Comparison of ENCODE assay signal across 7 mouse cellular contexts in genomic region chr6:122522595-122522994, GRCm38 (mm10). TPM values are rescaled to one million over a fixed set of nuclear protein-coding genes. Genes with fewer than 3 reads are reported as not detected.
DNase-seq lines count a peak whose midpoint lies in the region; ATAC-seq lines count a peak whose summit lies in the region.

No protein-coding gene starts in this region.

- no peak overlapping the region for H3K4me2 ChIP-seq in lung, embryonic 16.5 days (ENCODE audit: low read depth, low read length)
- H3K4me2 ChIP-seq in hindbrain, embryonic 14.5 days (replicated peaks), result no peak overlapping the region
- H3K4me2 ChIP-seq in midbrain, embryonic 16.5 days (ENCODE audit: low read length), result peak overlapping the region; percentile 24; the same call in 1 of the 2 replicates

- no peak overlapping the region for H3K9ac ChIP-seq in lung, embryonic 16.5 days (ENCODE audit: low read length)
- no peak overlapping the region for H3K9ac ChIP-seq in hindbrain, embryonic 14.5 days
- H3K9ac ChIP-seq in midbrain, embryonic 16.5 days (ENCODE audit: low read depth, low read length), result 0 out of 2 replicates have a peak overlapping the region, but pooled peaks have one; percentile 23

- DNase-seq in lung, adult 18-20 months, result no peak
- peak; percentile 54 for DNase-seq in embryo, embryonic 10 days (ENCODE audit: low spot score)
- peak; percentile 60 for DNase-seq in hindbrain, embryonic 14.5 days (ENCODE audit: low spot score)
- no peak for DNase-seq in cerebellum, postnatal 25 days
- no peak for DNase-seq in urinary bladder, adult 18-20 months (ENCODE audit: low spot score in 2 of 2)

- no peaks in the 10 kb centered on the region for H3K9me3 ChIP-seq in lung, embryonic 16.5 days (ENCODE audit: control insufficient read depth, low read length)
- no peaks in the 10 kb centered on the region for H3K9me3 ChIP-seq in hindbrain, embryonic 14.5 days (ENCODE audit: control insufficient read depth, low read length)
- H3K9me3 ChIP-seq in midbrain, embryonic 16.5 days (replicated peaks; ENCODE audit: control insufficient read depth, low read length, poor library complexity, severe bottlenecking), result no peaks in the 10 kb centered on the region

- WGBS in lung, embryonic 16.5 days, result 60% methylated on average over 9 of the region's 9 CpGs
- WGBS in hindbrain, embryonic 14.5 days, result 76% methylated on average over 9 of the region's 9 CpGs
- WGBS in midbrain, embryonic 16.5 days, result 68% methylated on average over 9 of the region's 9 CpGs

- no peaks in the 10 kb centered on the region for H3K4me1 ChIP-seq in lung, embryonic 16.5 days (replicated peaks; ENCODE audit: control insufficient read depth, insufficient read depth, low read length)
- H3K4me1 ChIP-seq in hindbrain, embryonic 14.5 days (replicated peaks; ENCODE audit: control insufficient read depth, insufficient read depth, low read length), result no peaks in the 10 kb centered on the region
- H3K4me1 ChIP-seq in midbrain, embryonic 16.5 days (ENCODE audit: control insufficient read depth, insufficient read depth, low read length), result no peaks in the 10 kb centered on the region

- no peak overlapping the region for H3K27ac ChIP-seq in lung, embryonic 16.5 days (ENCODE audit: low read length)
- no peak overlapping the region for H3K27ac ChIP-seq in hindbrain, embryonic 14.5 days
- no peak overlapping the region for H3K27ac ChIP-seq in midbrain, embryonic 16.5 days (ENCODE audit: low read length)

- no peaks in the 10 kb centered on the region for H3K36me3 ChIP-seq in lung, embryonic 16.5 days (ENCODE audit: control insufficient read depth, insufficient read depth, low read length)
- no peaks in the 10 kb centered on the region for H3K36me3 ChIP-seq in hindbrain, embryonic 14.5 days (replicated peaks; ENCODE audit: control insufficient read depth, insufficient read depth)
- no peaks in the 10 kb centered on the region for H3K36me3 ChIP-seq in midbrain, embryonic 16.5 days (ENCODE audit: control insufficient read depth, insufficient read depth, low read length)

- H3K4me3 ChIP-seq in lung, embryonic 16.5 days (ENCODE audit: low read length), result no peak overlapping the region
- no peak overlapping the region for H3K4me3 ChIP-seq in hindbrain, embryonic 14.5 days (replicated peaks; ENCODE audit: low read length)
- H3K4me3 ChIP-seq in midbrain, embryonic 16.5 days (ENCODE audit: low read depth, low read length), result peak overlapping the region; percentile 7; the same call in 1 of the 2 replicates

- peak; percentile 71 for ATAC-seq in lung, embryonic 16.5 days (ENCODE audit: low read depth)
- peak; percentile 80; the same call in 1 of the 2 replicates for ATAC-seq in hindbrain, embryonic 14.5 days (ENCODE audit: low FRiP score)
- peak; percentile 89 for ATAC-seq in midbrain, embryonic 16.5 days

- no peaks in the 10 kb centered on the region for H3K27me3 ChIP-seq in lung, embryonic 16.5 days (ENCODE audit: control insufficient read depth, insufficient read depth, low read depth, low read length)
- no peaks in the 10 kb centered on the region for H3K27me3 ChIP-seq in hindbrain, embryonic 14.5 days (ENCODE audit: control insufficient read depth, insufficient read depth, low read length)
- no peaks in the 10 kb centered on the region for H3K27me3 ChIP-seq in midbrain, embryonic 16.5 days (ENCODE audit: control insufficient read depth, insufficient read depth, low read depth, low read length)

RNA-seq across cellular contexts. Expression of gene Mfap5, which starts 16.9 kb away (rescaled TPM):
- 26.4 and 31.6 TPM in 2 replicates for polyA plus RNA-seq in lung, embryonic 16.5 days (2015; fragmentation: Nextera tagmentation; extraction: Ambion mirVana)
- polyA plus RNA-seq in hindbrain, embryonic 14.5 days (2014; fragmentation: Nextera tagmentation; extraction: Ambion mirVana), result 2.0 and 2.3 TPM in 2 replicates
- polyA plus RNA-seq in midbrain, embryonic 16.5 days (2015; fragmentation: Nextera tagmentation; extraction: Ambion mirVana), result 3.6 and 4.1 TPM in 2 replicates

RNA-seq across cellular contexts. Expression of gene Rimklb, which starts 24.0 kb away (rescaled TPM):
- polyA plus RNA-seq in lung, embryonic 16.5 days (2015; fragmentation: Nextera tagmentation; extraction: Ambion mirVana), result 7.5 and 8.3 TPM in 2 replicates
- polyA plus RNA-seq in hindbrain, embryonic 14.5 days (2014; fragmentation: Nextera tagmentation; extraction: Ambion mirVana), result 127 and 145 TPM in 2 replicates
- 112 and 128 TPM in 2 replicates for polyA plus RNA-seq in midbrain, embryonic 16.5 days (2015; fragmentation: Nextera tagmentation; extraction: Ambion mirVana)

RNA-seq across cellular contexts. Expression of gene Aicda, which starts 31.0 kb away (rescaled TPM):
- polyA plus RNA-seq in lung, embryonic 16.5 days (2015; fragmentation: Nextera tagmentation; extraction: Ambion mirVana), result not detected in 2 replicates
- polyA plus RNA-seq in hindbrain, embryonic 14.5 days (2014; fragmentation: Nextera tagmentation; extraction: Ambion mirVana), result 0.52 and 1.0 TPM in 2 replicates
- 0.24 and 0.31 TPM in 2 replicates for polyA plus RNA-seq in midbrain, embryonic 16.5 days (2015; fragmentation: Nextera tagmentation; extraction: Ambion mirVana)

Comparison
In these comparisons a context has a peak if more than half of its experiments do, and no peak if none do; other contexts are left out.
1. DNase-seq: peak in embryo, embryonic 10 days (single experiment) and hindbrain, embryonic 14.5 days (single experiment); none in lung, adult 18-20 months (0 of 2), cerebellum, postnatal 25 days (0 of 2) and urinary bladder, adult 18-20 months (0 of 2).
2. RNA of gene Rimklb, which starts 24.0 kb away (polyA plus RNA-seq): 127 to 145 TPM in hindbrain, embryonic 14.5 days and 112 to 128 TPM in midbrain, embryonic 16.5 days; 7.5 to 8.3 TPM in lung, embryonic 16.5 days; every median in the first group is over 10 times any median in the second.
3. Peak in every context shown above with its lines, with median percentiles within 50 percentile points of each other: ATAC-seq.